Mouse (Mus musculus) ES-E14 (cell line): ENCODE measurements around the gene Ncoa5. TPM values are rescaled to one million over a fixed set of nuclear protein-coding genes. Genes with fewer than 3 reads are reported as not detected.
A peak's percentile ranks its signal among the peaks of the same experiment; 100 is the strongest.

Experiments
- DNase-seq: peaks from one replicate; pipeline ENCODE4 v3.0.0-alpha.2; 2013; ENCODE audit warnings: low read depth, low spot score
- H3K27ac ChIP-seq: 2 replicates; pipeline ENCODE4 v1.5.1; 2012; ENCODE audit warnings: low read depth, mild to moderate bottlenecking, low read length, moderate library complexity, mixed read lengths; ENCODE audit not compliant: poor library complexity, insufficient read depth, severe bottlenecking
- H3K36me3 ChIP-seq: 2 replicates; pipeline ENCODE4 v1.6.1; 2012; ENCODE audit warnings: mild to moderate bottlenecking, low read length, moderate library complexity, mixed read lengths; ENCODE audit not compliant: control insufficient read depth, poor library complexity, insufficient read depth, severe bottlenecking
- H3K4me1 ChIP-seq, 2 experiments: fragments of 150-350 bp in 1 of 2; sonication (generic) in 1 of 2; 2 replicates each; pipeline ENCODE4 v1.6.1; 2012; ENCODE audit warnings: low read length in 2 of 2, mild to moderate bottlenecking in 1 of 2, mixed read lengths in 1 of 2; ENCODE audit not compliant: control insufficient read depth in 2 of 2, insufficient read depth in 2 of 2, poor library complexity in 1 of 2
- H3K4me3 ChIP-seq, 2 experiments: fragments of 150-350 bp in 1 of 2; sonication (generic) in 1 of 2; 2 replicates each; pipeline ENCODE4 v1.5.1; 2012; ENCODE audit warnings: low read length in 2 of 2, low read depth in 1 of 2, mild to moderate bottlenecking in 1 of 2, mixed read lengths in 1 of 2; ENCODE audit not compliant: insufficient read depth in 1 of 2, poor library complexity in 1 of 2, severe bottlenecking in 1 of 2
- H3K9ac ChIP-seq: 2 replicates; pipeline ENCODE4 v1.6.1; 2012; ENCODE audit warnings: low read depth, mild to moderate bottlenecking, low read length, mixed read lengths; ENCODE audit not compliant: poor library complexity, insufficient read depth, severe bottlenecking
- H3K9me3 ChIP-seq: fragments of 150-350 bp; sonication (generic); 2 replicates; pipeline ENCODE4 v1.6.1; 2012; ENCODE audit warnings: low read depth, mild to moderate bottlenecking, low read length; ENCODE audit not compliant: control insufficient read depth, insufficient read depth
- CHD2 ChIP-seq: IDR thresholded peaks from 2 replicates; pipeline ENCODE4 v1.6.1; 2014; ENCODE audit warnings: mild to moderate bottlenecking, low read depth, low read length, inconsistent platforms
- HCFC1 ChIP-seq: IDR thresholded peaks from 2 replicates; pipeline ENCODE4 v1.6.1; 2012; ENCODE audit warnings: low read length, inconsistent platforms, borderline replicate concordance; ENCODE audit not compliant: insufficient read depth
- MAFK ChIP-seq: IDR thresholded peaks from 2 replicates; pipeline ENCODE4 v1.6.1; 2014; ENCODE audit warnings: mild to moderate bottlenecking, low read depth, low read length, inconsistent platforms; ENCODE audit not compliant: insufficient read depth
- ZC3H11A ChIP-seq: IDR thresholded peaks from 2 replicates; pipeline ENCODE4 v1.6.1; 2012; ENCODE audit warnings: low read depth, mild to moderate bottlenecking, inconsistent platforms, low read length, borderline replicate concordance
- ZNF384 ChIP-seq: IDR thresholded peaks from 2 replicates; pipeline ENCODE4 v1.6.1; 2012; ENCODE audit warnings: low read depth, low read length, inconsistent platforms
- in situ Hi-C, 2 experiments: fragments of 600-800 bp; cut with MboI; formaldehyde crosslinking; loops; one replicate each; pipeline ENCODE4 v1.15.1; 2025; ENCODE audit warnings: low sequenced_read_pairs in 2 of 2, inconsistent platforms in 1 of 2; ENCODE audit not compliant: unreplicated experiment in 2 of 2
- total RNA-seq: library from RNA; depleted of rRNA; stranded (reverse); fragments of 300-350 nt; gene quantifications from 2 replicates; pipeline ENCODE4 v1.2.3, GENCODE M21; 2012

Gene Ncoa5
- total RNA-seq, 1 experiment = 26.0 TPM

DNA sequence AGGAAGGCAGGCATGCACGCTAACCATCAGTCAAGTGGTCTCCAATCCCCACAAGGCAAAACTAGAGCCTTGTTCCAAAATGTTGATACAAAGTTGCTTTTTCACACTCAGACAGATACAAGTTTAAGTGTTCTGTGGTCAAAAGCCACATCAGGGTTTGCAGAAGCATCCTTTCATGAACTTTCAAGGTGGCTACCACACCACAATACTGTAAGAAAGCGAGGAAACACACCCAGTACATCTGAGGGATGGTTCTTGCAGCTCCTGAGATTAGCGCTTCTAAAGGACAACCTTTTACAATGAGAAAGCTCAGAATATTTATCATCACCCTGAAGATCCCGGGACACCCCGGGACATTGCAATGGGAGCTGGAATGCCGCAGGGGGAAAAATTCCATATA lies 1.4 kb downstream of the Ncoa5 start:
- no peak overlapping the region for H3K27ac ChIP-seq

DNA sequence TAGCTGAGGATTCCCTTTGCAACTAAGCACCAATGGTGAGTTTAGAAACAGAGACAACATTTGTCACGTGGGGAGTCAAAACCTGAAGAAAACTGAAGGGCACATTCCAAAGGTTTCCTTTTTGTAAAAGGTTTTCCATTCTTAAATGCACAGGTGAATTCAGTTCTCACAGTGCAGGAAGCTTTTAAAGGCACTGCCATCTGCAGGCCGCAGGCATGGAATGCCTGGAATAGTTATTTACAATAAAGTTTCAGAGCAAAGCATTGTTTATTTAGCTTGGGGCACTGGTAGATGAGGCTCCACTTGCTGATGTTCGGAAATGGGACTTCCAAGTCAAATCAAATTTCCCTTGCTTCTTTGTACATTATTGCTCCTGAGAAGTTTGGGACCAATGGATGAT lies 2.1 kb downstream of the Ncoa5 start:
- in situ Hi-C loops = no loop called here
- no peak for TF ChIP-seq ZNF384
- TF ChIP-seq ZC3H11A = no peak
- no peak for TF ChIP-seq HCFC1
- TF ChIP-seq MAFK = no peak
- no peak for TF ChIP-seq CHD2
- H3K4me1 ChIP-seq = peaks cover 1 to 12% of the 10 kb centered on the region in 2 experiments; a peak in 3 of 4 replicates
- H3K36me3 ChIP-seq = no peaks in the 10 kb centered on the region
- H3K27ac ChIP-seq = no peak overlapping the region
- H3K9ac ChIP-seq = no peak overlapping the region
- H3K9me3 ChIP-seq = no peaks in the 10 kb centered on the region
- no peak overlapping the region for H3K4me3 ChIP-seq
- no peak for DNase-seq

More for the DNA sequence above, 1.4 kb downstream of the Ncoa5 start:
- in situ Hi-C loops = no loop called here
- DNase-seq = no peak
- no peaks in the 10 kb centered on the region for H3K9me3 ChIP-seq
- H3K4me3 ChIP-seq = peak overlapping the region; percentile 87 to 96; a peak in 2 of 4 replicates
- H3K9ac ChIP-seq = no peak overlapping the region; the same call in 1 of the 2 replicates
- TF ChIP-seq HCFC1 = no peak
- no peak for TF ChIP-seq ZC3H11A
- no peak for TF ChIP-seq ZNF384
- TF ChIP-seq MAFK = no peak
- TF ChIP-seq CHD2 = no peak
- peaks cover 1 to 12% of the 10 kb centered on the region in 2 experiments; a peak in 3 of 4 replicates for H3K4me1 ChIP-seq
- no peaks in the 10 kb centered on the region for H3K36me3 ChIP-seq

DNA sequence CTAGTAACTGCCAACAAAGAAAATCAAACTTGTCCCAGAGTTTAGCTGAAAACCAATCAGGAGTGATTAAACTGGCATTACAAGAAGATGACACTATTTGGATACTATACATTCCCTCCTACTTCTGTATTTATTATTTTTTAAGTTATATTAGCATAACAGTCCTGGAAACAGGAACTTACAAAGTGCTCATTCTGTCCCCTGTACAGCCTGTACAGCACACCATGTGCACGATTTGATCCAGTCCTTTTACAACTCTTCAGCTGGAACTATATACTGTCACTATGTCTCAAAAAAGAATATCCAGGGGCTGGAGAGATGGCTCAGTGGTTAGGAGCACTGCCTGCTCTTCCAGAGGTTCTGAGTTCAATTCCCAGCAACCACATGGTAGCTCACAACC lies 7.5 kb downstream of the Ncoa5 start:
- no peak overlapping the region for H3K4me3 ChIP-seq
- TF ChIP-seq HCFC1 (no peak), MAFK (no peak), ZC3H11A (no peak), ZNF384 (no peak), CHD2 (no peak)
- no peak for DNase-seq
- H3K9ac ChIP-seq = no peak overlapping the region
- peaks cover 1 to 7% of the 10 kb centered on the region in 2 experiments; a peak in 3 of 4 replicates for H3K4me1 ChIP-seq
- H3K36me3 ChIP-seq = 0 out of 2 replicates have a peak, but pooled peaks cover 4% of the 10 kb centered on the region
- no peak overlapping the region for H3K27ac ChIP-seq
- in situ Hi-C loops = no loop called here
- no peaks in the 10 kb centered on the region for H3K9me3 ChIP-seq

GRCm38 (mm10) chr2:165020490-165020889 lies 14.2 kb downstream of the Ncoa5 start:
- Histone ChIP-seq H3K4me3 (no peak overlapping the region), H3K9ac (no peak overlapping the region)
- no peak for DNase-seq

DNA sequence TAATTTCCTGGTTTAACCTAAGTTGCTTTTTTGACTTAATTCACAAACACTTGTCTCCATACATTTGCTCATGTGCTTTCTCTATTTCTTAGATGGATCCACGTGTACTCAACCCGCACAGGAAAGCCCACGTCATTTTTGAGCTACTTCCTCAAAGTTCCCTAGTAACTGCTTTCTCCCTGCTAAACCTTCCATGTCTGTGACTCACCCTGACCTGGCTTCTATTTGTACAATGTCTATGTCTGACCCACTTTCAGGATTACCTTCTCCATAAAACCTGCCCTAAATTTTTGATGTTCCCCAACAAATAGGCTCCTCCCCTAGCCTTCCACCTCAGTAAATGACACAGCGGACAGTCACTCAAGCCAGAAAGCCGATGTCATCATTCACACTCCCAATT lies 19.7 kb downstream of the Ncoa5 start:
- Histone ChIP-seq H3K9ac (no peak overlapping the region), H3K4me3 (no peak overlapping the region), H3K9me3 (no peaks in the 10 kb centered on the region), H3K36me3 (peaks cover 13% of the 10 kb centered on the region), H3K27ac (no peak overlapping the region), H3K4me1 (no peaks in the 10 kb centered on the region)
- DNase-seq = no peak
- TF ChIP-seq ZNF384 (no peak), MAFK (no peak), HCFC1 (no peak), ZC3H11A (no peak), CHD2 (no peak)
- in situ Hi-C loops = no loop called here

More at GRCm38 (mm10) chr2:165020490-165020889, 14.2 kb downstream of the Ncoa5 start:
- in situ Hi-C loops = no loop called here
- TF ChIP-seq ZC3H11A (no peak), MAFK (no peak), ZNF384 (no peak), HCFC1 (no peak), CHD2 (no peak)
- Histone ChIP-seq H3K9me3 (no peaks in the 10 kb centered on the region), H3K4me1 (no peaks in the 10 kb centered on the region), H3K27ac (no peak overlapping the region), H3K36me3 (peaks cover 7% of the 10 kb centered on the region)
